Mouse (Mus musculus) hindbrain, embryonic 13.5 days (tissue): ENCODE data around the gene Tor4a. TPM values are rescaled to one million over a fixed set of nuclear protein-coding genes. Genes with fewer than 3 reads are reported as not detected.

Source experiments
- ATAC-seq: fragments of 200-750 bp; cut with Nextera tagmentation; 2 replicates; pipeline ENCODE4 v1.8.0; 2017; ENCODE audit warnings: moderate TSS enrichment; ENCODE audit not compliant: low FRiP score
- H3K27ac ChIP-seq: fragments of 300-500 bp; sonication (generic); 2 replicates; pipeline ENCODE4 v1.5.1; 2015; ENCODE audit warnings: inconsistent platforms, mild to moderate bottlenecking, moderate library complexity
- H3K27me3 ChIP-seq: fragments of 300-500 bp; sonication (generic); 2 replicates; pipeline ENCODE4 v1.6.1; 2015; ENCODE audit warnings: mild to moderate bottlenecking, inconsistent platforms
- H3K36me3 ChIP-seq: fragments of 300-500 bp; sonication (generic); 2 replicates; pipeline ENCODE4 v1.6.1; 2015; ENCODE audit warnings: mild to moderate bottlenecking, inconsistent platforms
- H3K4me1 ChIP-seq: fragments of 300-500 bp; sonication (generic); replicated peaks from 2 replicates; pipeline ENCODE4 v1.6.1; 2015; ENCODE audit warnings: inconsistent platforms
- H3K4me2 ChIP-seq: fragments of 300-500 bp; sonication (generic); 2 replicates; pipeline ENCODE4 v1.6.1; 2015; ENCODE audit warnings: inconsistent platforms, mild to moderate bottlenecking, moderate library complexity
- H3K4me3 ChIP-seq: fragments of 300-500 bp; sonication (generic); 2 replicates; pipeline ENCODE4 v1.5.1; 2015; ENCODE audit warnings: mild to moderate bottlenecking, inconsistent platforms
- H3K9ac ChIP-seq: fragments of 300-500 bp; sonication (generic); 2 replicates; pipeline ENCODE4 v1.6.1; 2015; ENCODE audit warnings: mild to moderate bottlenecking, inconsistent platforms
- H3K9me3 ChIP-seq: fragments of 300-500 bp; sonication (generic); 2 replicates; pipeline ENCODE4 v1.6.1; 2016; ENCODE audit warnings: inconsistent platforms
- WGBS: fragments of 180-500 bp; shearing (Covaris S2); methylation state at CpG from one replicate; pipeline ENCODE4 v1.1.7; 2015; 5-methylcytosine and 5-hydroxymethylcytosine counted together
- polyA plus RNA-seq: library from polyadenylated mRNA; unstranded; fragments of >200 nt; fragmentation: Nextera tagmentation; extraction: Ambion mirVana; gene quantifications from 2 replicates; pipeline ENCODE4 v1.2.1, GENCODE M21; 2015

The Tor4a gene
- polyA plus RNA-seq, 1 experiment from 2014 or later = 1.9 TPM

GRCm38 (mm10) chr2:25234050-25234449, 37.4 kb upstream of the Tor4a start, which contains the start of gene Slc34a3:
Gene Slc34a3, minus strand, starts transcription at chr2:25234364.
- Histone ChIP-seq H3K27me3 (peaks cover 61% of the 10 kb centered on the region), H3K9me3 (no peaks in the 10 kb centered on the region), H3K4me1 (peaks cover 2% of the 10 kb centered on the region), H3K9ac (no peak within 1 kb of the TSS), H3K4me2 (no peak within 1 kb of the TSS), H3K27ac (no peak within 1 kb of the TSS), H3K36me3 (no peaks in the 10 kb centered on the region), H3K4me3 (no peak within 1 kb of the TSS)
- WGBS = 83% methylated on average over 3 of the region's 3 CpGs
- ATAC-seq = no peak

GRCm38 (mm10) chr2:25233421-25233820, 36.7 kb upstream of the Tor4a start:
- H3K4me2 ChIP-seq = no peak overlapping the region
- no peak overlapping the region for H3K4me3 ChIP-seq
- no peaks in the 10 kb centered on the region for H3K9me3 ChIP-seq
- H3K36me3 ChIP-seq = no peaks in the 10 kb centered on the region
- WGBS = 79% methylated on average over 4 of the region's 4 CpGs
- ATAC-seq = no peak
- H3K27me3 ChIP-seq = peaks cover 59% of the 10 kb centered on the region
- H3K27ac ChIP-seq = no peak overlapping the region
- no peak overlapping the region for H3K9ac ChIP-seq
- H3K4me1 ChIP-seq = peaks cover 7% of the 10 kb centered on the region

- no peak for ATAC-seq
- Histone ChIP-seq H3K9me3 (no peaks in the 10 kb centered on the region), H3K4me2 (no peak overlapping the region), H3K27me3 (peaks cover 37% of the 10 kb centered on the region), H3K9ac (no peak overlapping the region), H3K4me3 (no peak overlapping the region), H3K36me3 (no peaks in the 10 kb centered on the region), H3K27ac (no peak overlapping the region), H3K4me1 (peaks cover 8% of the 10 kb centered on the region)
- 57% methylated on average over 12 of the region's 12 CpGs for WGBS
Measured at GRCm38 (mm10) chr2:25231038-25231437, 34.4 kb upstream of the Tor4a start.

- 91% methylated on average over 7 of the region's 7 CpGs for WGBS
- Histone ChIP-seq H3K36me3 (no peaks in the 10 kb centered on the region), H3K9ac (no peak overlapping the region), H3K27ac (no peak overlapping the region), H3K4me2 (no peak overlapping the region), H3K4me1 (peaks cover 12% of the 10 kb centered on the region), H3K9me3 (no peaks in the 10 kb centered on the region), H3K4me3 (no peak overlapping the region), H3K27me3 (peaks cover 33% of the 10 kb centered on the region)
- no peak for ATAC-seq
Measured at GRCm38 (mm10) chr2:25230581-25230980, 33.9 kb upstream of the Tor4a start.

GRCm38 (mm10) chr2:25229582-25229981, 32.9 kb upstream of the Tor4a start:
- Histone ChIP-seq H3K4me1 (peaks cover 16% of the 10 kb centered on the region), H3K9me3 (no peaks in the 10 kb centered on the region), H3K4me2 (no peak overlapping the region), H3K27ac (no peak overlapping the region), H3K4me3 (no peak overlapping the region), H3K9ac (no peak overlapping the region), H3K27me3 (peaks cover 24% of the 10 kb centered on the region), H3K36me3 (no peaks in the 10 kb centered on the region)
- WGBS = 82% methylated on average over 5 of the region's 5 CpGs
- ATAC-seq = no peak

- Histone ChIP-seq H3K27me3 (peaks cover 19% of the 10 kb centered on the region; the same call in 1 of the 2 replicates), H3K27ac (0 out of 2 replicates have a peak overlapping the region, but pooled peaks have one; percentile 72), H3K9ac (no peak overlapping the region), H3K36me3 (no peaks in the 10 kb centered on the region), H3K4me3 (no peak overlapping the region; the same call in 1 of the 2 replicates), H3K4me2 (peak overlapping the region; percentile 42), H3K4me1 (peaks cover 16% of the 10 kb centered on the region), H3K9me3 (no peaks in the 10 kb centered on the region)
- ATAC-seq = no peak
- WGBS = 68% methylated on average over 6 of the region's 6 CpGs
Measured at GRCm38 (mm10) chr2:25228995-25229530, 32.4 kb upstream of the Tor4a start.

- WGBS = under 1% methylated on average over 7 of the region's 7 CpGs
- H3K4me3 ChIP-seq = peak overlapping the region; percentile 23
- no peak for ATAC-seq
- peak overlapping the region; percentile 72 for H3K27ac ChIP-seq
- peak overlapping the region; percentile 53; the same call in 1 of the 2 replicates for H3K9ac ChIP-seq
- H3K4me2 ChIP-seq = peak overlapping the region; percentile 42
- H3K9me3 ChIP-seq = no peaks in the 10 kb centered on the region
- no peaks in the 10 kb centered on the region for H3K36me3 ChIP-seq
- H3K27me3 ChIP-seq = peaks cover 17% of the 10 kb centered on the region; the same call in 1 of the 2 replicates
- peaks cover 20% of the 10 kb centered on the region for H3K4me1 ChIP-seq
Measured at GRCm38 (mm10) chr2:25228431-25228889, 31.8 kb upstream of the Tor4a start.

GRCm38 (mm10) chr2:25227406-25227805, 30.7 kb upstream of the Tor4a start:
- 88% methylated on average over 4 of the region's 4 CpGs for WGBS
- peaks cover 17% of the 10 kb centered on the region; the same call in 1 of the 2 replicates for H3K27me3 ChIP-seq
- no peak for ATAC-seq
- no peak overlapping the region for H3K27ac ChIP-seq
- H3K9me3 ChIP-seq = no peaks in the 10 kb centered on the region
- no peak overlapping the region for H3K9ac ChIP-seq
- H3K4me3 ChIP-seq = no peak overlapping the region
- no peaks in the 10 kb centered on the region for H3K36me3 ChIP-seq
- peaks cover 25% of the 10 kb centered on the region for H3K4me1 ChIP-seq
- no peak overlapping the region for H3K4me2 ChIP-seq

GRCm38 (mm10) chr2:25226864-25227263, 30.2 kb upstream of the Tor4a start:
- no peak for ATAC-seq
- Histone ChIP-seq H3K9ac (no peak overlapping the region), H3K27me3 (peaks cover 17% of the 10 kb centered on the region; the same call in 1 of the 2 replicates), H3K4me2 (no peak overlapping the region), H3K9me3 (no peaks in the 10 kb centered on the region), H3K36me3 (peaks cover 2% of the 10 kb centered on the region), H3K4me1 (peaks cover 25% of the 10 kb centered on the region), H3K4me3 (no peak overlapping the region), H3K27ac (no peak overlapping the region)
- WGBS = 81% methylated on average over 5 of the region's 5 CpGs

- no peak for ATAC-seq
- 0 out of 2 replicates have a peak, but pooled peaks cover 10% of the 10 kb centered on the region for H3K27me3 ChIP-seq
Measured at GRCm38 (mm10) chr2:25225811-25226379, 29.2 kb upstream of the Tor4a start.

GRCm38 (mm10) chr2:25224766-25225752, 28.4 kb upstream of the Tor4a start:
- ATAC-seq = peak; percentile 98

More at GRCm38 (mm10) chr2:25225811-25226379, 29.2 kb upstream of the Tor4a start:
- Histone ChIP-seq H3K9me3 (no peaks in the 10 kb centered on the region), H3K27ac (peak overlapping the region; percentile 97), H3K4me2 (peak overlapping the region; percentile 56), H3K9ac (peak overlapping the region; percentile 73), H3K4me3 (0 out of 2 replicates have a peak overlapping the region, but pooled peaks have one; percentile 49), H3K36me3 (peaks cover 9% of the 10 kb centered on the region), H3K4me1 (peaks cover 25% of the 10 kb centered on the region)
- 80% methylated on average over 8 of the region's 8 CpGs for whole genome bisulfite sequencing

GRCm38 (mm10) chr2:25224492-25224765, 27.7 kb upstream of the Tor4a start, which contains the start of gene Tubb4b:
Gene Tubb4b, minus strand, starts transcription at chr2:25224702.
- peak within 1 kb of the TSS; percentile 88 for H3K4me3 ChIP-seq
- H3K4me1 ChIP-seq = peaks cover 25% of the 10 kb centered on the region
- H3K36me3 ChIP-seq = peaks cover 9% of the 10 kb centered on the region
- WGBS = under 1% methylated on average over 17 of the region's 17 CpGs
- H3K4me2 ChIP-seq = peak within 1 kb of the TSS; percentile 92
- no peak for ATAC-seq
- no peaks in the 10 kb centered on the region for H3K9me3 ChIP-seq
- H3K9ac ChIP-seq = peak within 1 kb of the TSS; percentile 90
- no peaks in the 10 kb centered on the region for H3K27me3 ChIP-seq
- H3K27ac ChIP-seq = peak within 1 kb of the TSS; percentile 97

More at GRCm38 (mm10) chr2:25224766-25225752, 28.4 kb upstream of the Tor4a start:
- H3K27ac ChIP-seq = peak overlapping the region; percentile 97
- 0 out of 2 replicates have a peak, but pooled peaks cover 1% of the 10 kb centered on the region for H3K27me3 ChIP-seq
- H3K4me1 ChIP-seq = peaks cover 25% of the 10 kb centered on the region
- 2% methylated on average over 41 of the region's 41 CpGs for whole genome bisulfite sequencing
- H3K4me3 ChIP-seq = peak overlapping the region; percentile 49
- peak overlapping the region; percentile 73 for H3K9ac ChIP-seq
- H3K36me3 ChIP-seq = peaks cover 9% of the 10 kb centered on the region
- H3K9me3 ChIP-seq = no peaks in the 10 kb centered on the region
- H3K4me2 ChIP-seq = peak overlapping the region; percentile 56
